Mouse (Mus musculus) cerebellum, adult 9-11 months (tissue): Measurements from ENCODE around the gene Olfr1387.
"Not testable (repeated sequence)": the region's sequence is repeated elsewhere in the genome, so short reads cannot be mapped to it uniquely, and the experiment has no call there.

ENCODE experiments used
- DNase-seq: peaks from one replicate; pipeline ENCODE4 v3.0.0; 2022

The Olfr1387 gene

DNA sequence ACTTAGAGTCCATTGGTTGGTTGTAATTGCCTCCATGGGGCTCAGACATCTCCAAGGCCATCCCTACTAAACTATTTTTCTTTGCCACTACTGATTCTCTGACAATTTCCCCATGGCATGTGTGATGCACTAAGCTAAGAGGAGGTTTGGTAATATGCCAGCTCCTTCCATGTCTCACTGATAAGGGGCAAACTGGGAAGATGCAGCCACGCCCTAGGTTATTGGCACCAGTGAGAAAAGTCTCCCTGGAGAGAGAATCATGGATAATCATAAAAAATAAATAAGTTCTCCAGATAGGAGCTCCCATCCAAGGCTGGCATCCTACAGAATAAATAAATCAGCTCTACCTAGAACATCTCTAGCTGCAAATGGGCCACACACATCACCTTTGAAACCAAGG, at the start of gene Olfr1387:
Gene Olfr1387 (plus strand): TSS at position 301 of the 400 bp plus-strand sequence.
- DNase-seq, result no peak

DNA sequence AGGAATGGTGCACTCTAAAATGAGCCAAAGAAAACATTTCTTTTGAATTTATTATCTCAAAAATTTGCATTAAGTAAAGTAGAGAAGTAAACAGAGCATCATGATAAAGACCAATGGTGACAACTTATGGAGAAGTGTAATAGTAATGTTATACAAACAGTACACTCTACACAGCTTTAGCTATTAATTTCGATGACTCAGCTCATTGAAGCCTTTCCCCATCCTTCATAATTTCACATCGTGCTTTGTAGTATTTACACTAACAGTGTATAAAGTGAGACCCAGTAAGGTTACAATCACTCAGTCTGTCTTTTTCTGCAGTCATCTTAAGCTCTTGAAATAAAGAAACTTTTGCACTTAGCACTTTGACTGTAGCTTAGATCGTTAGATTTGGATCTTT, 48.4 kb upstream of the Olfr1387 start:
- no peak for DNase-seq

DNA sequence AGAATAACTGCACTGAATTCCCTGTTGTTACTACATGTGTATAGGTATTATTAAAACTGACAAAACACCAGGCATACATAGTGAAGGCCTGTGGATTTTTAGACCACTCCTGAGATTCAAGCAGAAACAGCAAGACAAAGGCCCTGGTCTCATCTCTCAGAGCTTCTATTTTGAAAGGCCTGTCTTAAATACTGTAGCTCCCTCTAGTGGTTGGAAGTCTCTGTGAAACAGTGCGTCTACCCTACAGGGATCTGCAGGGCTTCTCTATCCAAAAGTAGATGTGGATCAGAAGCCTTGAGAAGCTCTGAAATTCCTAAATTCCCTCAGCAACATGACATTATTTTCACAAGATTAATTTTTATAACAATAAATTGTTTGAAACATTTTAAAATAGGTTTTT, 44.6 kb upstream of the Olfr1387 start:
- no peak for DNase-seq

DNA sequence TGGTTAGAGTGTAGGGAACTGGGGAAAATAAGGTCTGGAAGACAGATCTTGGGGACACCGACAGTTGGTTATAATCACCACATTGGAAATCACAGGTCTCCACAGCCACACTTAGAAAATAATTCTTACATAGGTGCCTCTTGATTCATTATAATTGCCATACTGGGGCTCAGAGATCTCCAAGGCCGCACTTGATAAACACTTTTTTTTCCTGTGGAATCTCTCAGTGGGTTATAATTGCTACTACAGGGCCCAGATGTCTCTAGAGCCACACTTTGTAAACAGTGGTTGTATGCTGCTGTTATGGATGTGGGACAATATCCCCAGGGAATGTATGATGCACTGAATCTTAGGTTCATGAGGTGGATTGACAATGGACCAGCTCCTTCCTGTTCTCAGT, 32.4 kb upstream of the Olfr1387 start, which contains the start of gene Olfr1389:
Gene Olfr1389 (plus strand): TSS at position 301 of the 400 bp plus-strand sequence.
- DNase-seq, result no peak

DNA sequence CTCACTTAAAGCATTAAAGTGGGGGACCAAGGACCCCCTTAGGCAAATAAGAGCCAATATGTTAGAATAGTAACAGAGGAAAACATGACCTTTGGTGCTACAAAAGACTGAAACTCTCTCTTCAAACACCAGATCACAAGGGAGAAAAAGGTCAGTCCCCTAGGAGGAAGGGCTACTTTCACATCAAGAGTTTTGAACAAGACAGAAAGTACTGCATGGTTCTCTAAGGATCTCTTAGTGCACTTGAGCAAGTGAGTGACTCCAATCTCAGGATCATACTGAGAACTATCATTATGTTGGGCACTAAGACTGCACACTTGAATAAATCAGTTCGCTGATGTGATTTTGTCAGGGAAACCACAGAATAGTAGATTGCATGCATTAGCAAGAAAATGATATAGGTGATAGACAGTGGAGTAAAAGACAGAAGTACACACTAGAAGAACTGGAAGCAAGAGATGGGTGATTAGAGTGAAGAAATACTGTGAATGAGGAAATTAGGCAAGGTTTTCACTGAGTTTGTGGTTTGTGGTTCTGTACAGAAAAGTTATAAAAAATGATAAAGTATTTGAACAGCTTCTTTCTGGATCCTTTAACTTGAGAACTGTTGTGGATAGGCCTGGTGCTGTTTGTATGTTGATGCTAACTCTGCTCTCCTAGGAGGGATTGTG, 29.8 kb upstream of the Olfr1387 start:
- no peak for DNase-seq

DNA sequence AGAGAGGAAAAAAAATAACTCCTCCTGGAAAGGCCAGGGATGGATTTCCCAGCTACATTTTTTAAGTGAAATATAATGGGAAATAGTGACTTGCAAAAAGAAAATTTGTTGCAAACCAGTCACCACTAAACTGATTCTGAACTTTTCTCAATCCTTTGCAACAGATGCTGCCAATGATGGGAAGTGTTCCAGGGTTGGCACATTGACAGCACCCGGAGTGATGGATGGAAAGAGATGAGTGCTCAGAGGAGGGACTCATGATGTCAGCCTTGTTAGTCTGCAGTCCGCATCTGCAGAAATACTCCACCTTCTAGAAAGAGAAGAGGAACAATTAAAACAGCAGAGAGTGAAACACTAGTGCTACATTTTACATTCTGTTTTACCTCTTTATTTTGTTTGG, 25.5 kb upstream of the Olfr1387 start:
- DNase-seq, result no peak

DNA sequence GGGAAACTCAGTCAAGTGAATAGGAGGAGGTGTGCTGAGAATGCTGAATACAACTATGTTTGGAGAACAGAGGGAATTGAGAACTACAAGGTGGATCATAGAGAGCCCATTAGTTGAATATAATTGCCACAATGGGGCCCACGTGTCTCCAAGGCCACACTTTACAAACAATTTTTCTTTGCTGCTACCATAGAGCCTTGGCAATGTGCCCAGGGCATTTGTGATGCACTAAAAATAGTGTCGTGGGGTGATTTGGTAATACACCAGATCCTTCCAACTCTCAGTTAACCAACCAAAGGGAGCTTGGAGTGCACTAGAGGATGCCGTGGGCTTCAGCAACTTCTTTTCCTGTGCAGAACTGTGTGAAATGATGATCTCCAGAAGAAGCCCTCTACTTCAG, 18.7 kb upstream of the Olfr1387 start, which contains the start of gene Olfr1388:
Gene Olfr1388 (plus strand): TSS at position 214 of the 400 bp plus-strand sequence.
- DNase-seq, result no peak

DNA sequence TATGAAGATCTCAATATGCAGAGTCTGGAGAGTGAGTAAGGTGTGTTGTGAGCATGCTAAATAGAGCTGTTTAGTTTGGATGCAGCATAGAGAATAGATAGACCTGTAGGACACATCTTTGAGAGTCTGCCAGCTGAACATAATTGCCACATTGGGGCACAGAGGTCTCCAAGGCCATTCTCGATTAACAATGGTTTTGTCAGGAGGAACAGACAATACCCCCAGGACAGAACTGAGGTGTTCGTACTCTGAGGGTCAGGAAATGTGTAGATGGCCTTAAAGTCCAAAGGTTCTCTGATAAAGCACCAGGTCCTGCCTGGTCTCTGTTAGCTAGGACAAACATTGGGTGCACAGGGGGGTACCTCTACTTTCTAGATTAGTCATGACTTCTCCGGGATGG, 9.6 kb downstream of the Olfr1387 start, which contains the start of gene Olfr1386:
Gene Olfr1386 (plus strand): TSS at position 301 of the 400 bp plus-strand sequence.
- not testable (repeated sequence) for DNase-seq

DNA sequence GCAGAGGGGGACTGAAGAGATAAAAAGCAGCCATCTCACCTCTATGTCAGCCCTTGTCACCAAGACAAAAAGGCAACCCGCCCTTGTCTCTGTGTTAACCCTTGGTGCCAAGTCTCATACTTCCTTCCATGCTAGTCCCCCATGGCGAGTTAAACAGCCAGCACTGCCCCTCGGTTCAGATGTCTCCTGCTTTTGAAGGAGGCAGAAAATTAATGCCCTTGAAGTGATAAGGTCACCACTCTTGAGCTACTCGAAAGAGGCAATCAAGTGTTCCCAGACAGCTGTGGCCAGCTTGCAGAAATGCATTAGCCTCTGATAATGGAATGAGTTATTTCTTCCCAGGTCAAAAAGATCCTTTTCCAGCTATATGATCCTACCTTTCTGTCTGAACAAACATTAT, 30.8 kb downstream of the Olfr1387 start:
- no peak for DNase-seq

DNA sequence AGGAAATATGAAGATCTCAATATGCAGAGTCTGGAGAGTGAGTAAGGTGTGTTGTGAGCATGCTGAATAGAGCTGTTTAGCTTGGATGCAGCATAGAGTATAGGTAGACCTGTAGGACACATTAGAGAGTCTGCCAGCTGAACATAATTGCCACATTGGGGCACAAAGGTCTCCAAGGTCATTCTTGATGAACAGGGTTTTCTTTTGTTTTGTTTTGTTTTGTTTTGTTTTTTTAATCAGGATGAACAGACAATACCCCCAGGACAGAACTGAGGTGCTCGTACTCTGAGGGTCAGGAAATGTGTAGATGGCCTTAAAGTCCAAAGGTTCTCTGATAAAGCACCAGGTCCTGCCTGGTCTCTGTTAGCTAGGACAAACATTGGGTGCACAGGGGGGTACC, 33.6 kb downstream of the Olfr1387 start, which contains the start of gene Olfr1385:
Gene Olfr1385 (plus strand): TSS at position 301 of the 400 bp plus-strand sequence.
- DNase-seq, result not testable (repeated sequence)
